In genomic region chr3:145292337-145293134, GRCm38 (mm10) we compare ENCODE assay signal across 8 mouse cellular contexts. TPM values are rescaled to one million over a fixed set of nuclear protein-coding genes. Genes with fewer than 3 reads are reported as not detected.
DNase-seq lines count a peak whose midpoint lies in the region; ATAC-seq lines count a peak whose summit lies in the region.

Col24a1 (plus strand) TSS chr3:145292472.

- H3K4me1 ChIP-seq in kidney, embryonic 15.5 days = peaks cover 36% of the 10 kb centered on the region
- peaks cover 12 to 13% of the 10 kb centered on the region in 2 experiments; a peak in 3 of 4 replicates for H3K4me1 ChIP-seq in heart, embryonic 14.5 days (ENCODE audit: control insufficient read depth in 2 of 2, insufficient read depth in 2 of 2, low read length in 2 of 2)
- H3K4me1 ChIP-seq in limb, embryonic 12.5 days (replicated peaks) = peaks cover 23% of the 10 kb centered on the region
- H3K4me1 ChIP-seq in neural tube, embryonic 11.5 days (ENCODE audit: control insufficient read depth, insufficient read depth, low read length) = peaks cover 6% of the 10 kb centered on the region

- peak within 1 kb of the TSS; percentile 38 for H3K9ac ChIP-seq in kidney, embryonic 15.5 days
- peak within 1 kb of the TSS; percentile 58 for H3K9ac ChIP-seq in heart, embryonic 14.5 days (ENCODE audit: low read length)
- peak within 1 kb of the TSS; percentile 60 for H3K9ac ChIP-seq in limb, embryonic 12.5 days (replicated peaks)
- H3K9ac ChIP-seq in neural tube, embryonic 11.5 days (ENCODE audit: low read length) = peak within 1 kb of the TSS; percentile 46

- no peaks in the 10 kb centered on the region for H3K27me3 ChIP-seq in kidney, embryonic 15.5 days
- H3K27me3 ChIP-seq in heart, embryonic 14.5 days (ENCODE audit: control insufficient read depth, insufficient read depth, low read length) = no peaks in the 10 kb centered on the region; the same call in 1 of the 2 replicates
- peaks cover 4% of the 10 kb centered on the region for H3K27me3 ChIP-seq in limb, embryonic 12.5 days
- H3K27me3 ChIP-seq in neural tube, embryonic 11.5 days (ENCODE audit: control insufficient read depth, insufficient read depth, low read length) = no peaks in the 10 kb centered on the region

- H3K27ac ChIP-seq in kidney, embryonic 15.5 days = no peak within 1 kb of the TSS
- H3K27ac ChIP-seq in heart, embryonic 14.5 days (replicated peaks in 1 of 2; ENCODE audit: control insufficient read depth in 1 of 2, insufficient read depth in 1 of 2, low read depth in 2 of 2, low read length in 2 of 2) = 0 out of 4 replicates have a peak within 1 kb of the TSS, but pooled peaks of 1 of the 2 experiments have one; percentile 9
- peak within 1 kb of the TSS; percentile 64 for H3K27ac ChIP-seq in limb, embryonic 12.5 days
- no peak within 1 kb of the TSS for H3K27ac ChIP-seq in neural tube, embryonic 11.5 days (ENCODE audit: low read depth, low read length)

- H3K9me3 ChIP-seq in kidney, embryonic 15.5 days (replicated peaks) = no peaks in the 10 kb centered on the region
- no peaks in the 10 kb centered on the region for H3K9me3 ChIP-seq in heart, embryonic 14.5 days (ENCODE audit: control insufficient read depth, low read length)
- no peaks in the 10 kb centered on the region for H3K9me3 ChIP-seq in limb, embryonic 12.5 days
- no peaks in the 10 kb centered on the region for H3K9me3 ChIP-seq in neural tube, embryonic 11.5 days (ENCODE audit: control insufficient read depth, low read length)

- no peaks in the 10 kb centered on the region for H3K36me3 ChIP-seq in kidney, embryonic 15.5 days
- no peaks in the 10 kb centered on the region for H3K36me3 ChIP-seq in heart, embryonic 14.5 days (ENCODE audit: control insufficient read depth, insufficient read depth, low read length)
- H3K36me3 ChIP-seq in limb, embryonic 12.5 days = no peaks in the 10 kb centered on the region
- no peaks in the 10 kb centered on the region for H3K36me3 ChIP-seq in neural tube, embryonic 11.5 days (ENCODE audit: control insufficient read depth, insufficient read depth, low read length)

- H3K4me2 ChIP-seq in kidney, embryonic 15.5 days = peak within 1 kb of the TSS; percentile 82
- peak within 1 kb of the TSS; percentile 96 for H3K4me2 ChIP-seq in heart, embryonic 14.5 days (ENCODE audit: low read length)
- H3K4me2 ChIP-seq in limb, embryonic 12.5 days = peak within 1 kb of the TSS; percentile 89
- H3K4me2 ChIP-seq in neural tube, embryonic 11.5 days (ENCODE audit: low read depth) = peak within 1 kb of the TSS; percentile 84

- no peak for DNase-seq in kidney, adult 9 months
- DNase-seq in embryo, embryonic 11 days = peak; percentile 83
- peak; percentile 61 for DNase-seq in neural tube, embryonic 11.5 days (ENCODE audit: low spot score)
- no peak for DNase-seq in spleen, adult 18-20 months
- no peak for DNase-seq in cerebellum, adult 18-20 months

- peak; percentile 71 for ATAC-seq in kidney, embryonic 15.5 days (replicated peaks; ENCODE audit: low FRiP score)
- no peak for ATAC-seq in heart, embryonic 14.5 days (ENCODE audit: insufficient number of reproducible peaks, insufficient read depth, low FRiP score, low read depth)
- ATAC-seq in limb, embryonic 12.5 days (ENCODE audit: insufficient number of reproducible peaks, insufficient read depth, low FRiP score, low TSS enrichment, low read depth) = peak; percentile 71
- peak; percentile 66 for ATAC-seq in neural tube, embryonic 11.5 days (ENCODE audit: insufficient read depth, low FRiP score, low TSS enrichment)

- H3K4me3 ChIP-seq in kidney, embryonic 15.5 days (replicated peaks) = peak within 1 kb of the TSS; percentile 43
- H3K4me3 ChIP-seq in heart, embryonic 14.5 days (ENCODE audit: control insufficient read depth in 1 of 2, insufficient read depth in 1 of 2, low read depth in 1 of 2, low read length in 2 of 2) = peak within 1 kb of the TSS; percentile 40 to 47
- H3K4me3 ChIP-seq in limb, embryonic 12.5 days (replicated peaks) = peak within 1 kb of the TSS; percentile 44
- H3K4me3 ChIP-seq in neural tube, embryonic 11.5 days (ENCODE audit: low read depth, low read length) = peak within 1 kb of the TSS; percentile 29

- under 1% methylated on average over 22 of the region's 22 CpGs for WGBS in kidney, embryonic 15.5 days
- WGBS in heart, embryonic 14.5 days = 1% methylated on average over 22 of the region's 22 CpGs
- under 1% methylated on average over 22 of the region's 22 CpGs for WGBS in limb, embryonic 12.5 days
- WGBS in neural tube, embryonic 11.5 days = under 1% methylated on average over 22 of the region's 22 CpGs

RNA-seq across cellular contexts. Expression of gene Col24a1, which starts in this region (rescaled TPM):
- polyA plus RNA-seq in kidney, embryonic 15.5 days (2015; fragmentation: Nextera tagmentation; extraction: Ambion mirVana) = 2.8 and 3.1 TPM in 2 replicates
- polyA plus RNA-seq in heart, embryonic 14.5 days (2014; fragmentation: Nextera tagmentation; extraction: Ambion mirVana) = 0.40 and 0.57 TPM in 2 replicates
- 2.0 and 2.7 TPM in 2 replicates for polyA plus RNA-seq in limb, embryonic 12.5 days (2016; fragmentation: Nextera tagmentation; extraction: Ambion mirVana)
- polyA plus RNA-seq in neural tube, embryonic 11.5 days (2014; fragmentation: Nextera tagmentation; extraction: Ambion mirVana) = 0.80 and 0.92 TPM in 2 replicates

Comparison
In these comparisons a context has a peak if more than half of its experiments do, and no peak if none do; other contexts are left out.
1. Peak in DNase-seq, ATAC-seq, H3K4me3 ChIP-seq, H3K9ac ChIP-seq and H3K4me2 ChIP-seq in neural tube, embryonic 11.5 days; RNA of the gene not detected or under 1 TPM.